Mouse (Mus musculus) liver, embryonic 16.5 days (tissue): ENCODE measurements around the gene Timp3. TPM values are rescaled to one million over a fixed set of nuclear protein-coding genes. Genes with fewer than 3 reads are reported as not detected.

ENCODE experiments used
- ATAC-seq: fragments of 200-750 bp; cut with Nextera tagmentation; 2 replicates; pipeline ENCODE4 v1.8.0; 2017; ENCODE audit warnings: low read depth, mild to moderate bottlenecking, moderate number of reproducible peaks, moderate library complexity
- H3K27ac ChIP-seq: fragments of 300-500 bp; sonication (generic); 2 replicates; pipeline ENCODE4 v1.5.1; 2014; ENCODE audit warnings: mild to moderate bottlenecking, low read length
- H3K27me3 ChIP-seq: fragments of 300-500 bp; sonication (generic); 2 replicates; pipeline ENCODE4 v1.6.1; 2014; ENCODE audit warnings: low read depth, low read length, mixed read lengths; ENCODE audit not compliant: control insufficient read depth, insufficient read depth
- H3K36me3 ChIP-seq: fragments of 300-500 bp; sonication (generic); 2 replicates; pipeline ENCODE4 v1.6.1; 2014; ENCODE audit warnings: mild to moderate bottlenecking; ENCODE audit not compliant: control insufficient read depth, insufficient read depth
- H3K4me1 ChIP-seq: fragments of 300-500 bp; sonication (generic); 2 replicates; pipeline ENCODE4 v1.6.1; 2014; ENCODE audit warnings: low read depth, low read length, mixed read lengths; ENCODE audit not compliant: control insufficient read depth
- H3K4me2 ChIP-seq: fragments of 300-500 bp; sonication (generic); 2 replicates; pipeline ENCODE4 v1.6.1; 2014; ENCODE audit warnings: low read depth, low read length, mixed read lengths
- H3K4me3 ChIP-seq: fragments of 300-500 bp; sonication (generic); 2 replicates; pipeline ENCODE4 v1.5.1; 2014; ENCODE audit warnings: low read depth, mild to moderate bottlenecking, low read length
- H3K9ac ChIP-seq: fragments of 300-500 bp; sonication (generic); 2 replicates; pipeline ENCODE4 v1.6.1; 2014; ENCODE audit warnings: low read depth, low read length
- H3K9me3 ChIP-seq: fragments of 300-500 bp; sonication (generic); replicated peaks from 2 replicates; pipeline ENCODE4 v1.6.1; 2016; ENCODE audit warnings: low read length; ENCODE audit not compliant: control insufficient read depth
- WGBS: fragments of 180-500 bp; shearing (Covaris S2); extraction: QIAGEN DNeasy Blood & Tissue Kit; methylation state at CpG from one replicate; pipeline ENCODE4 v1.1.7; 2014; ENCODE audit not compliant: insufficient replicate concordance; 5-methylcytosine and 5-hydroxymethylcytosine counted together
- polyA plus RNA-seq: library from polyadenylated mRNA; unstranded; fragments of >200 nt; fragmentation: Nextera tagmentation; extraction: Ambion mirVana; gene quantifications from 2 replicates; pipeline ENCODE4 v1.2.1, GENCODE M21; 2015

Timp3 gene
- polyA plus RNA-seq, 1 experiment from 2014 or later: 7.3 TPM

DNA sequence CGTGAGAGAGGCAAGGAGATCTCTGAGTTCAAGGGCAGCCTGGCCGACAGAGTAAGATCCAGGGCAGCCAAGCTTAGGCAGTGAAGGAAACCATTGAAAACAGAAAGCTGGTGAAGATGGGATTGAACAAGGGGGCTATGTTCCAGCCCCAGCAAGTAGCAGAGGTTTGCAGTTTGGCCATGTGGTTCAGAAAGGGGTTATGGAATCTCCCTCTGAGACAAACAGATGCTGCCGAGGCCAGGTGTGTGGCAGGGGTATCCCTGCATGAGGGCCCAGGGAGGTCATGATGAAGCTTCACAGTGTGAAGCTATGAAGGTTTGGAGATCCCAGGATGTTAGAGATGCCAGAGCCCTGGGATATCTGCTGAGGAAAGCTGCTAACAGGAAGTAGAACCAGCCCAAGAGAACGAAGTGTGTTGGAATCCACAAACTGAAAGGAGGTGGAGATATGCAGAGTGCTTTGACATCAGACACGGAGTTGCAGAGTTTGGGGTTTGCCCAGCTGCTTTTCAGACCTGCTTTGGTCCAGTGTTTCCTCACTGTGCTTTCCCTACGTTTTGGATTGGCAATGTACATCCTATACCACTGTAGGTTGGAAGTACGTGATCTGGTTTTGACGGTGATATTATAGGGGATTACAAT is 63.6 kb downstream of the Timp3 start:
- no peak for ATAC-seq
- Histone ChIP-seq H3K9me3 (no peaks in the 10 kb centered on the region), H3K9ac (no peak overlapping the region), H3K4me2 (no peak overlapping the region), H3K4me3 (no peak overlapping the region), H3K4me1 (peaks cover 7% of the 10 kb centered on the region), H3K36me3 (no peaks in the 10 kb centered on the region), H3K27me3 (no peaks in the 10 kb centered on the region), H3K27ac (no peak overlapping the region)
- 64% methylated on average over 8 of the region's 8 CpGs for WGBS

DNA sequence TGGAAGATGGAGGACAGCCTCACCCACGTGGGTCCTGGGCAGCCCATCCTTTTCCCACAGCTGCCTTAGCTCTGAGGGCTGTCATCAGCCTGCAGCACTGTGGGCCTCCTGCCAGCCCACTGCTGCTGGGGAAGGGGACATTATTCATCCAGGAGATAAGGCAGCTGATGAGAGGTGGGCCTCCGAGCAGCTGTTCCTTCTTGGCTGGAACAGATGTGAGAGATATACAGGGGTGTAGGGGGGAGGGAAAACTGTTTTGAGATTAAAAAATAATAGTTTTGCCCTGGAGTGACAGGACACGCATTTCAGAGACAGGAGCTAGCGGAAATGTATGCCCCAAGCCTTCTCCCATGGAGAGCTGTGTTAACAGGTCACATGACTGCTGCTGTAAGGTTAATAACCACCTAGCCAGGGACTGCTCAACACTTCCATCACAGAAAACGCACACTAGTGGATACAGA is 65.5 kb downstream of the Timp3 start:
- ATAC-seq: peak; percentile 65; the same call in 1 of the 2 replicates
- WGBS: 39% methylated on average over 5 of the region's 5 CpGs
- no peak overlapping the region for H3K4me2 ChIP-seq
- no peak overlapping the region for H3K4me3 ChIP-seq
- H3K27ac ChIP-seq: no peak overlapping the region
- H3K4me1 ChIP-seq: peaks cover 7% of the 10 kb centered on the region
- no peak overlapping the region for H3K9ac ChIP-seq
- H3K27me3 ChIP-seq: no peaks in the 10 kb centered on the region
- no peaks in the 10 kb centered on the region for H3K9me3 ChIP-seq
- H3K36me3 ChIP-seq: no peaks in the 10 kb centered on the region

DNA sequence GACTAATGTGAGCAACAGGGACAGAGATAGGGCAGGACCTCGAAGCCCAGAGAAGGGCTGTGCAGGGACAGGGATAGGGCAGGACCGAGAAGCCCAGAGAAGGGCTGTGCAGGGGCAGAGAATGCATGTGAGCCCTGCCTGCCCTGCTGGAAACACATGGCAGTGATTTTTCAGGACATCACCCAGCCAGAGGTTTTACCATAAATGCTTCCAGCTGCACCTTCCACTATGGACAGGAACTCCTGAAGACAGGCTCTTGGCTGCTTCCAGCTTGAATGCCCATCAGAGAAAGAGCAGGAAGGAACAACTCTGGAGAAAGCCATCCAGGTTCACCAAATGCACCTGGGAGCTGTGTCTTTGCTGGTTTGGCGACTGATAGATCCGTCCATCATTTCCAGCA is 67.2 kb downstream of the Timp3 start:
- H3K27ac ChIP-seq: no peak overlapping the region

DNA sequence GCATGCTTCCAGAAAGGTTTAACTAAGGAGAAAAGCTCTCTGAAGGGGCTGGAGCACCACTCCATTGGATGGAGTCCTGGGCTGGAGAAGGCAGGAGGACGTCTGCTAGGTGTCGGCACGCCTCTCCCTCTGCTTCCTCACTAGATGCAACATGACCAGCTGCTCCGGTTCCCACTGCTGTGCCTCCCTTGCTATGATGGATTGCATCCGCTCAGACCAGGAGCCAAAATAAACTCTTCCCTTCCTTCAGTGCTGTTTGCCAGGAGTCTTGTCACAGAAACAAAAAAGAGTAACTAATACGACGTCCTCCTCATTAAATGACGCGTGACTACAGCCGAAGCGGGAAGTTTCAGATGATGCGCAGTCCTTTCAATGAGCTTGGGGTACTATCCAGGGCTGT is 68.6 kb downstream of the Timp3 start:
- Histone ChIP-seq H3K9me3 (no peaks in the 10 kb centered on the region), H3K27me3 (no peaks in the 10 kb centered on the region), H3K27ac (no peak overlapping the region), H3K4me3 (no peak overlapping the region), H3K4me2 (no peak overlapping the region), H3K4me1 (peaks cover 7% of the 10 kb centered on the region), H3K9ac (no peak overlapping the region), H3K36me3 (no peaks in the 10 kb centered on the region)
- 77% methylated on average over 12 of the region's 12 CpGs for WGBS
- ATAC-seq: no peak

More for the DNA sequence above, 67.2 kb downstream of the Timp3 start:
- H3K4me3 ChIP-seq: no peak overlapping the region
- H3K9ac ChIP-seq: no peak overlapping the region
- peaks cover 7% of the 10 kb centered on the region for H3K4me1 ChIP-seq
- ATAC-seq: no peak
- no peaks in the 10 kb centered on the region for H3K36me3 ChIP-seq
- WGBS: 67% methylated on average over 4 of the region's 4 CpGs
- no peaks in the 10 kb centered on the region for H3K27me3 ChIP-seq
- no peaks in the 10 kb centered on the region for H3K9me3 ChIP-seq
- no peak overlapping the region for H3K4me2 ChIP-seq

DNA sequence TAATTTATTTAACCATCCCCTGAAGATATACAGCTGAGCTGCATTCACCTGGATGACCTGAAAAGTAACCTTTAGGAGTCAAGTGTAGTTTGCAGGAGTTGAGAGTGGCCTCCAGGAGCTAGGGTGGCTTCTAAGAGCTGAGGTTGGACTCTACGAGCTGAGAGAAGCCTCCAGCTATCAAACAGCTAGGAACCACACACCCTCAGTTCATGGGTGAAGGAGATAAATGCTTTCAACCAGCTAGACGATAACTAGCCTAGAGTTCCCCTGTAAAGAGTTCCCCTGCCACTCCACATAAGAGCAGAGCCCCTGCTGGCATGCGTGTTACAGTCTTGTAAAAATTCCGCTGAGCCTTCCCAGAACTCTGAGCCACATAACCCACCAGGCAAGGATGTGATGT is 69.2 kb downstream of the Timp3 start:
- ATAC-seq: no peak

GRCm38 (mm10) chr10:86371561-86371960 is 71.4 kb downstream of the Timp3 start:
- H3K4me1 ChIP-seq: no peaks in the 10 kb centered on the region; the same call in 1 of the 2 replicates
- H3K27me3 ChIP-seq: no peaks in the 10 kb centered on the region
- no peak overlapping the region for H3K4me2 ChIP-seq
- no peak overlapping the region for H3K9ac ChIP-seq
- H3K4me3 ChIP-seq: no peak overlapping the region
- H3K27ac ChIP-seq: no peak overlapping the region
- no peak for ATAC-seq
- H3K36me3 ChIP-seq: no peaks in the 10 kb centered on the region
- no peaks in the 10 kb centered on the region for H3K9me3 ChIP-seq

More for the DNA sequence above, 69.2 kb downstream of the Timp3 start:
- no peak overlapping the region for H3K4me3 ChIP-seq
- no peaks in the 10 kb centered on the region for H3K9me3 ChIP-seq
- peaks cover 7% of the 10 kb centered on the region for H3K4me1 ChIP-seq
- H3K4me2 ChIP-seq: no peak overlapping the region
- H3K36me3 ChIP-seq: no peaks in the 10 kb centered on the region
- H3K27ac ChIP-seq: no peak overlapping the region
- H3K9ac ChIP-seq: no peak overlapping the region
- H3K27me3 ChIP-seq: no peaks in the 10 kb centered on the region
- 41% methylated on average over 4 of the region's 4 CpGs for WGBS

- Histone ChIP-seq H3K4me3 (no peak overlapping the region), H3K27me3 (no peaks in the 10 kb centered on the region), H3K9ac (no peak overlapping the region), H3K9me3 (no peaks in the 10 kb centered on the region), H3K27ac (no peak overlapping the region), H3K36me3 (no peaks in the 10 kb centered on the region), H3K4me2 (no peak overlapping the region), H3K4me1 (no peaks in the 10 kb centered on the region; the same call in 1 of the 2 replicates)
- ATAC-seq: no peak
- 68% methylated on average over 2 of the region's 2 CpGs for whole genome bisulfite sequencing
These were observed 73.9 kb downstream of the Timp3 start for GRCm38 (mm10) chr10:86374061-86374460.

- Histone ChIP-seq H3K4me3 (no peak overlapping the region), H3K9me3 (no peaks in the 10 kb centered on the region), H3K4me2 (no peak overlapping the region), H3K27ac (no peak overlapping the region), H3K36me3 (no peaks in the 10 kb centered on the region), H3K27me3 (no peaks in the 10 kb centered on the region), H3K9ac (no peak overlapping the region), H3K4me1 (no peaks in the 10 kb centered on the region)
- 62% methylated on average over 11 of the region's 11 CpGs for WGBS
- no peak for ATAC-seq
These were observed 75.7 kb downstream of the Timp3 start for GRCm38 (mm10) chr10:86375903-86376302.

DNA sequence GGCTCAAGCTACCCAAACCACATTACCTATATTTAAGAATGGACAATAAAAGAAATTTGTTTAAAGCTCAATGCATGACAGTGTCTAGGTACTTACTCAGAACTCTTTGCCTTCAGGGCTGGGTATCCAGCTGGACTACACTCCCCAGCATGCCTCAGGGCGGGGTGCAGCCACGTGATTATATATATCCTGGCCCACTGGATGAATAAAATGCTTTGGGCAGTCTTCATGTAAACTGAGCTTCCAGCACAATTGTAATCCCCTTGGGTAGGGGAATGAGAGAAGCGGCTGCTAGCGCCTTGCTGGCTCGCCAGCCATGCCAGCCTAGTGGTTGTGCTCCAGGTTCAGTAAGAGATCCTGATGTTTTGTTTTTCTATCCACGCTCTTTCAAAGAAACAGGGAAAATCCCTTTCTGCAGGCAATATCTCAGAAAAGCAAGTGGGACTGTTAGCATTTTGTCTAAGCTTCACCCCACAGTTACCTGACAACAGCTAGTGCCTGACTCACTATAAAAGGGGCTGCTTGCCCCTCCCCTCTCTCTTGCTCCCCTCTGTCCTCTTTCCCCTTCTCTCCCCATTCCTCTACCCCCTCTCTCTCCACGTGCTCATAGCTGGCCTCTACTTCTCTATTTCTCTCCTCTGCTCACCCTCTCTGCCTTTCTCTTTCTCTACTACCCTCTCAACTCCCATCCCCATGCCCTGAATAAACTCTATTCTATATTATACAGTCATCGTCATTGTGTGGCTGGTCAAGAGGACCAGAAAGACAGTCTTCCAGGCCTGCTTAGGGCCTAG is 76.4 kb downstream of the Timp3 start:
- Histone ChIP-seq H3K9ac (no peak overlapping the region), H3K4me2 (no peak overlapping the region), H3K36me3 (no peaks in the 10 kb centered on the region), H3K27ac (no peak overlapping the region), H3K4me3 (no peak overlapping the region), H3K9me3 (no peaks in the 10 kb centered on the region), H3K4me1 (no peaks in the 10 kb centered on the region), H3K27me3 (no peaks in the 10 kb centered on the region)
- 66% methylated on average over 8 of the region's 8 CpGs for WGBS
- no peak for ATAC-seq
